Mouse (Mus musculus): ENCODE measurements around the gene Adgrv1.

- TF ChIP-seq CTCF (IDR thresholded peaks at IDR 0.05; ENCODE audit: extremely low read depth, insufficient read length, insufficient replicate concordance, low read depth, low read length) (no peak), POLR2A (IDR thresholded peaks at IDR 0.05; ENCODE audit: low read depth, low read length) (no peak)
These were observed 396.1 kb downstream of the Adgrv1 start for GRCm38 (mm10) chr13:81236758-81237395.
